Mouse (Mus musculus): ENCODE measurements around the gene Sgca.

DNA sequence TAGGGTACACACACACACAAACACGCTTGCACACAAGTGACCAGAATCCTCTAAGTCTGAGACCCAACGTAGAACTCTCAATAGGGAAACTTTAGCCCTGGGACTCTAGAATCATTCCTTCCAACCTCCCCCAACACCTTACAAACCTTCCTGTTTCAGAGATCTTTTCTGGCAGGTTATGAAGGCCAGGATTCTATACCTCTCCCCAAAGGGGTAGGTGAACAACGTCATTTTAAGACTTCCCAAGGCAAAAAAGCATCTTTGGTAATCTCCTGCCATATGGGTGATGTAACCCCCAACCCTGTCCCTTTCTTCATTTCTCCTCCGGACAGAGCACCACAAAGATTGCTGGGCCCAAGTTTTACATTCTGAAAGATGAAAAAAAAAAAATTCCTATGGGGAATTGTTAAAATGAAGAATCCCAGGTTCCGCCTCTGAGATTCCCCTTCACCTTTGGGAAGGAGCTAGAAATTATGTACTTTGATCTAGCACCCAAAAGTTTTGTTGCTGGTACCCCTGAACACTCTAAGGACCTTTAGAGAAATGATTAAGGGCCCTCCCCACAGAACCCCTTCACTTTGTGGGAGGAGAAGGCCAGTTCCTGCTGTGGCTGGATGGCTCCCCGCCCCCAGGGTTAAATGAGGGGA, 14.1 kb upstream of the Sgca start:
- TF ChIP-seq CTCF (IDR thresholded peaks at IDR 0.05; ENCODE audit: insufficient read depth, low read length) (no peak), POLR2A (IDR thresholded peaks at IDR 0.05; ENCODE audit: borderline replicate concordance, extremely low read depth, low read depth, low read length) (no peak)

Measured in lung, adult 2 months (tissue).